Comparison of ENCODE assay signal across 10 mouse cellular contexts in the genomic region with DNA sequence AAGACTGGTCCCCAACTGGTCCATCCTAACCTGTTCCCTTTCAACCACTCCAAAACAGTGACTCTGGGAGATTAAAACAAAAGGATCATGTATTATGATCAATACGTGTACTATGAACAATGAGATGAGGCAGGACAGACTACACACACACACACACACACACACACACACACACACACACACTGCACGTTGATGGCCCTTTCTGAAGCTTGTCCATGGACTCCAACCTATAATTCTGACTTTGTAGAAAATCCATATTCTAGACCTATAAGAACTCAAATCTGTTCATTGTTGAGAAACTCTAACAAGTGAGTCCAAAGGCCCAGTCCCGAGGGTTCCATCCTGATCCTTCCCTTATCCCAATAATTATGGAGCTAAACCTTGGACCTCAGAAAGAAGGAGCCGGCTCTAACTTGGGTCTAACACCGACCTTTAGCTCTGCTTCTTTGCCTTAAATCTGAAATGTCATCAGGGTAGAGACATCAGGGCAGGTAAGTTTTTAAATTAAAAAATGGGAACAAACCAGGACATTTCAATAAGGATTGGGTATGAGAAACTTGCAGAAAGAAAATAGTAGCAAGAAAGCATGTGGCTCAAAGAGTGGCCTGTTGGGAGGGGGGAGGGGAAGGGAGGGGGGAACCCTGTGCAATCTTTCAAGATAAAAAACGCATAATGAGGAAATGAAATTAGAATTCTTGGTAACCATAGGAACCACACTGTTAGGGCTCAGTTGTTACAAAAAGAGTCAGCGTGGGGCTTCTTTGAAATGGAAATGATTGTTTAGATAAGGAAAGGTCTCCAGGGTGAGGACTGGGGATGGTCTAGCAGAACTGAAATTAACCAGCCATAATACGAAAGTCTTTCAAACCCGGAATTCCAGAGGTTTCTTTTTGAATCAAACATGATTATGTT.
A peak's percentile ranks its signal among the peaks of the same experiment; 100 is the strongest.
DNase-seq lines count a peak whose midpoint lies in the region; ATAC-seq and TF ChIP-seq lines count a peak whose summit lies in the region.
"Had no signal": no experiment of that assay in that cellular context is flagged by ENCODE, and none has a peak within 500 bp of the region (broad histone marks: within the 10 kb centered on the region; RNA-seq: fewer than 3 reads in every experiment).

No protein-coding gene starts in this region.

- no peaks in the 10 kb centered on the region for H3K36me3 ChIP-seq in lung, embryonic 14.5 days (ENCODE audit: insufficient read depth)
- H3K36me3 ChIP-seq in embryonic facial prominence, embryonic 14.5 days (ENCODE audit: control insufficient read depth, insufficient read depth, low read length): no peaks in the 10 kb centered on the region

- peak; percentile 23 for DNase-seq in lung, embryonic 14.5 days
- DNase-seq in lung, postnatal 36 days: no peak
- peak; percentile 14 for DNase-seq in embryonic facial prominence, embryonic 14.5 days (ENCODE audit: low spot score)
- no peak for DNase-seq in thymus, postnatal 10 days (ENCODE audit: low spot score in 2 of 2)
- no peak for DNase-seq in heart, adult 11 months
- DNase-seq in testis, postnatal 14 days (ENCODE audit: low spot score): no peak
- DNase-seq: kidney, adult 18-20 months; liver had no signal

- no peak for TF ChIP-seq CTCF in lung, embryonic 14.5 days (IDR thresholded peaks at IDR 0.05; ENCODE audit: low read depth)

- WGBS in lung, embryonic 14.5 days: 50% methylated on average over 9 of the region's 9 CpGs
- 48% methylated on average over 9 of the region's 9 CpGs for WGBS in embryonic facial prominence, embryonic 14.5 days

- no peaks in the 10 kb centered on the region for H3K9me3 ChIP-seq in lung, embryonic 14.5 days (ENCODE audit: low read depth, low read length)
- H3K9me3 ChIP-seq in embryonic facial prominence, embryonic 14.5 days (ENCODE audit: control insufficient read depth, low read length): no peaks in the 10 kb centered on the region

- H3K27ac ChIP-seq in lung, embryonic 14.5 days (ENCODE audit: low read depth): no peak overlapping the region
- H3K27ac ChIP-seq in embryonic facial prominence, embryonic 14.5 days (replicated peaks; ENCODE audit: low read depth, low read length): no peak overlapping the region

- no peak overlapping the region for H3K9ac ChIP-seq in lung, embryonic 14.5 days
- H3K9ac ChIP-seq in embryonic facial prominence, embryonic 14.5 days (ENCODE audit: low read depth, low read length): no peak overlapping the region

- no peak overlapping the region for H3K4me2 ChIP-seq in lung, embryonic 14.5 days
- H3K4me2 ChIP-seq in embryonic facial prominence, embryonic 14.5 days (ENCODE audit: low read depth, low read length): no peak overlapping the region

- ATAC-seq in lung, embryonic 14.5 days (ENCODE audit: insufficient read depth): no peak
- no peak for ATAC-seq in embryonic facial prominence, embryonic 14.5 days (ENCODE audit: low read depth)
- peak; percentile 61 for ATAC-seq in inflammation-experienced regulatory T-cells, adult 6 months
- ATAC-seq in neutrophil, adult 5-6 weeks (ENCODE audit: extremely low read depth, insufficient number of reproducible peaks, low FRiP score, poor library complexity, severe bottlenecking): peak; percentile 92

- peaks cover 4% of the 10 kb centered on the region; the same call in 1 of the 2 replicates for H3K4me1 ChIP-seq in lung, embryonic 14.5 days (ENCODE audit: insufficient read depth)
- H3K4me1 ChIP-seq in embryonic facial prominence, embryonic 14.5 days (ENCODE audit: control insufficient read depth, insufficient read depth, low read length): peaks cover 4% of the 10 kb centered on the region; the same call in 1 of the 2 replicates

- H3K4me3 ChIP-seq in lung, embryonic 14.5 days (ENCODE audit: low read depth, low read length): no peak overlapping the region
- no peak overlapping the region for H3K4me3 ChIP-seq in embryonic facial prominence, embryonic 14.5 days (ENCODE audit: low read depth, low read length)

- H3K27me3 ChIP-seq in lung, embryonic 14.5 days (ENCODE audit: insufficient read depth, low read length): no peaks in the 10 kb centered on the region
- no peaks in the 10 kb centered on the region for H3K27me3 ChIP-seq in embryonic facial prominence, embryonic 14.5 days (replicated peaks; ENCODE audit: control insufficient read depth, insufficient read depth, low read length)

Comparison
In these comparisons a context has a peak if more than half of its experiments do, and no peak if none do; other contexts are left out.
1. DNase-seq: peak in lung, embryonic 14.5 days (single experiment) and embryonic facial prominence, embryonic 14.5 days (single experiment); none in lung, postnatal 36 days (single experiment), thymus, postnatal 10 days (0 of 2), heart, adult 11 months (single experiment) and testis, postnatal 14 days (single experiment).
2. ATAC-seq: peak in inflammation-experienced regulatory T-cells, adult 6 months (single experiment) and neutrophil, adult 5-6 weeks (single experiment); none in lung, embryonic 14.5 days (single experiment) and embryonic facial prominence, embryonic 14.5 days (single experiment).